Mouse (Mus musculus) myocyte (in vitro differentiated cells): ENCODE results near the gene Lysmd3.

Source experiments
- MYOG ChIP-seq, 3 experiments: IDR thresholded peaks; one replicate each; pipeline ENCODE4 v1.6.1; 2011; ENCODE audit warnings: control low read depth in 2 of 3, low read depth in 2 of 3, mild to moderate bottlenecking in 2 of 3; ENCODE audit not compliant: insufficient read length in 2 of 3, control insufficient read depth in 1 of 3, insufficient read depth in 1 of 3
- REST ChIP-seq: IDR thresholded peaks from one replicate; pipeline ENCODE4 v1.6.1; 2011; ENCODE audit warnings: mild to moderate bottlenecking, control low read depth, moderate library complexity; ENCODE audit not compliant: insufficient read depth, insufficient read length

- peak in 2 of 3 experiments; percentile 3 to 36 for TF ChIP-seq MYOG (IDR thresholded peaks at IDR 0.05; ENCODE audit: control insufficient read depth in 1 of 3, insufficient read depth in 1 of 3, insufficient read length in 2 of 3, low read depth in 2 of 3)
- TF ChIP-seq REST, result no peak
These were observed 34.1 kb downstream of the Lysmd3 start for GRCm38 (mm10) chr13:81691606-81692005.
